Mouse (Mus musculus): Measurements from ENCODE around the gene Klc1.

The Klc1 gene

GRCm38 (mm10) chr12:111770651-111771050, 12.0 kb downstream of the Klc1 start:
- DNase-seq (ENCODE audit: low spot score in 2 of 2): no peak

DNA sequence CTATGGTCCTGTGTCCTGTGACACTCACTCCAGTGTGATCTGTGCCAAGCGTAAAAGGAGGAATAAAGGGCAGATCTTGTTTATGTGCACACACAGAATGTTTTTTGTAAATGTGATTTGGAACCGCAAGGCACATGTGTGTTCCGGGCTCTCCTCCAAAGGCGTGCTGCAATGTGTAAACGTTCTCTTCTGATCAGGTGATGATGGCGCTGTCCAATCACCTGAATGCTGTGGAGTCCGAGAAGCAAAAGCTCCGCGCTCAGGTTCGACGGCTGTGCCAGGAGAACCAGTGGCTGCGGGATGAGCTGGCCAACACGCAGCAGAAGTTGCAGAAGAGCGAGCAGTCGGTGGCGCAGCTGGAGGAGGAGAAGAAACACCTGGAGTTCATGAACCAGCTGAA, 15.5 kb downstream of the Klc1 start:
- DNase-seq (ENCODE audit: low spot score in 2 of 2): no peak

GRCm38 (mm10) chr12:111774845-111775244, 16.2 kb downstream of the Klc1 start:
- no peak for DNase-seq (ENCODE audit: low spot score in 2 of 2)

GRCm38 (mm10) chr12:111777919-111778318, 19.3 kb downstream of the Klc1 start:
- no peak for DNase-seq (ENCODE audit: low spot score in 2 of 2)

GRCm38 (mm10) chr12:111779544-111779943, 20.9 kb downstream of the Klc1 start:
- no peak for DNase-seq (ENCODE audit: low spot score in 2 of 2)

DNA sequence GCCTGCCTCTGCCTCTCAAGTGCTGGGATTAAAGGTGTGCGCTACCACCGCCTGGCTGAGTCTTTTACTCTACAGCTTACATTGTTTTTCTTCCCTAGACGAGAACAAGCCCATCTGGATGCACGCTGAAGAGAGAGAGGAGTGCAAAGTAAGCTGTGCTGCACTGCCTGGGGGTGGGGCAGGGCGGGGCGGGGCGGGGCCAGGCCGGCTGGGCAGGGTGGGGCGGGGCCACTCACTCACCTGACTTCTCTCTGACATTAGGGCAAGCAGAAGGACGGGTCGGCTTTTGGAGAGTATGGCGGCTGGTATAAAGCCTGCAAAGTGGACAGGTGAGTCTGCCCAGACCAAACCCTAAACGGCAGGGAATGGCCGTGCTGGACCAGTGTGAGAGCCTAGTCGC, 26.5 kb downstream of the Klc1 start:
- DNase-seq (ENCODE audit: low spot score in 2 of 2): no peak

DNA sequence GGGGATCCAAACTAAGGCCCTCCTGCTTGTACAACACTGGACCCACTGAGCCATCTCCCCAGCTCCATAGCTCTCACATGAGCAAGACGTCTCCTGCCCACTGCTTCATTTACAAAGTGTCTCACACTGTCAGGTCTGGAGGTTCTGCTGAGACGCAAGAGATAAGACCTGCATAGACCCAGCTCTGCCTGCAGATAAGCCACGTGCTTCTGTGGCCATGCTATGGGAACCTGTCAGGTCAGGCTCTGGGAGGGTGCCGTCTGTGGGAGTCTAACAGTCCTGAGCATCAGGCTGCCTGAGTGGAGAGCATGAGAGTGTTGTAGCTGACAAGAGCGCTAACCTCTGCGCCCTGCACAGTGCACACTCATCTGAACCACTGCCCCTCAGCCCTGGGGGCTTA, 28.4 kb downstream of the Klc1 start:
- no peak for DNase-seq (ENCODE audit: low spot score in 2 of 2)

DNA sequence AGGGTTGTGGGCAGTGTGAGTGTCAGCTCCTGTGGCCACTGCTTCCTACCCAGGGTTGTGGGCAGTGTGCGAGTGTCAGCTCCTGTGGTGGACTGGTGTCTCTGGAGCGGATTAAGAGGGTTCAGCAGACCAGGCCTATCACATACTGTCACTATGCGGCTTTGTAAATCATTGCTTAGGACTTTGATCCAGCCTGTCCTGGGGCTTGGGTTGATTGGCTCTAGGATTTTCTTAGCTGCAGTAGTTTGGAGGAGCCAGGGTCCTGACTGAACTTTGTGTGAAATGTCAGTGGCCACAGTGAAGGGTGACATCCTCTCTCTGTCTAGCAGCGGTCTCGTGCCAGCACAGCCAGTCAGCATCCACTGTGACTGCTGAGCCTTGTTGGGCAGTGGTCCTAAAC, 31.4 kb downstream of the Klc1 start:
- DNase-seq (ENCODE audit: low spot score in 2 of 2): no peak

GRCm38 (mm10) chr12:111790631-111791030, 32.0 kb downstream of the Klc1 start:
- no peak for DNase-seq (ENCODE audit: low spot score in 2 of 2)

DNA sequence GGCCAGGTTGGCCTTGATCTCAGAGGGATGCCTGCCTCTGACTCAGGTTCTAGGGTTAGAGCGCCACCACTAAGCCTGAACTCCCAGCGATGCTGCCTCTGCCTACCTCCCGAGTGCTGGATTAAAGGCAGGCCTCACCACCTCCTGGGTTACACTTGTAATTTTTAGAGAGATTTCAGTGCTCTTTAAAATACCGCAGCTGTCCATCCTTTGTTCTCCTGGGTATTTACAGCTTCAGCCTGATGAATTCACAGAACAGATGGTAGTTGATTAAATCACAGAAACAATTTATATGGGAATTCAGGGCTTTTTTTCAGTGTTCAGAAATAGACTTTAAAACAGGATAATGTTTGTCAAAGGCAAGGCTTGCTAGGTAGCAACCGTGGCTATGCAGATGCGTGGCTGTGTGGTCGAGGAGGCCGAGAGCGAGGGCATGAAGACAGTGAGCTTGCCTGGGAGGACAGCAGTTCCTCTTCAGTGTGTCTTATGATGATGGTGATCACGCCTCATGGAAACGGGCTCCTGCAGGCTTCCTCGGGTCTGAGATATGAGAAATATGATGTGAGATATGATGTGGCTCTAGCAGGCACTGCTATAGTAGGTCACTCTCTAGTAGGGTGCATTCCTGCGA, 32.9 kb downstream of the Klc1 start:
- DNase-seq (ENCODE audit: low spot score in 2 of 2): no peak

GRCm38 (mm10) chr12:111794102-111794501, 35.5 kb downstream of the Klc1 start:
- no peak for DNase-seq (ENCODE audit: low spot score in 2 of 2)

DNA sequence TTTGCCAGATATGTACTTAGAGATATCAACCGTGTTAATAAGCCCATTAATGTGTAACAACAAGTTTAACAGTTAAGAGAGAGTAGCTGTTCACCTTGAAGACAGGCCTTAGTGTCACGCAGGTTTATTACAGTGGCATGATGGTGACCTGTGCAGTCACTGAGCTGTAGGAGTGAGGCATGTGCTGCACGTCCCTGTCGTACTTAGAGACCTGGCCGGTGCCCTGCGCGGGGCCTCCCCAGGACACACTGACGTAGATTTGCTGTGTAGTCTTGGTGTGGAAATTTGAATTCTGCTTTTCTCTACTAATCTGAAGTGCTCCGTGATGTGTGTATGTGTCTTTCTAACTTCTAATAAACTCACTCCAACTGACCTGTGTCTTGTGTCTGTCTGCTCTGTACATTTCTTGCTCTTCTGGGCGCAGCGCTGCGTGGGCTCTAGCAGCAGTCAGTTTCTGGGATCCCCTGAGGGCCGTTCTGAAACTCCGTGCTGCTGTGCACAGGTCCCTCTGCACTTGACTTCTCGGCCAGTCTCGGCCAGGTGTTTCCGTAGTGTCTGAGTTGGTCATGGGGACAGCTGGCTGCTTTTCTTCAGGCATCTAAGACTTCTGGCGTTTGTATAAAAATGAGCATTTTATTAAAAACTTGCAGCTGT, 36.0 kb downstream of the Klc1 start:
- DNase-seq (ENCODE audit: low spot score in 2 of 2): no peak

- DNase-seq (ENCODE audit: low spot score in 2 of 2): no peak
Measured at GRCm38 (mm10) chr12:111795180-111795895, 36.7 kb downstream of the Klc1 start.

- DNase-seq (ENCODE audit: low spot score in 2 of 2): no peak
Measured at GRCm38 (mm10) chr12:111797251-111797650, 38.6 kb downstream of the Klc1 start.

GRCm38 (mm10) chr12:111798493-111798892, 39.8 kb downstream of the Klc1 start:
- DNase-seq (ENCODE audit: low spot score in 2 of 2): no peak

DNA sequence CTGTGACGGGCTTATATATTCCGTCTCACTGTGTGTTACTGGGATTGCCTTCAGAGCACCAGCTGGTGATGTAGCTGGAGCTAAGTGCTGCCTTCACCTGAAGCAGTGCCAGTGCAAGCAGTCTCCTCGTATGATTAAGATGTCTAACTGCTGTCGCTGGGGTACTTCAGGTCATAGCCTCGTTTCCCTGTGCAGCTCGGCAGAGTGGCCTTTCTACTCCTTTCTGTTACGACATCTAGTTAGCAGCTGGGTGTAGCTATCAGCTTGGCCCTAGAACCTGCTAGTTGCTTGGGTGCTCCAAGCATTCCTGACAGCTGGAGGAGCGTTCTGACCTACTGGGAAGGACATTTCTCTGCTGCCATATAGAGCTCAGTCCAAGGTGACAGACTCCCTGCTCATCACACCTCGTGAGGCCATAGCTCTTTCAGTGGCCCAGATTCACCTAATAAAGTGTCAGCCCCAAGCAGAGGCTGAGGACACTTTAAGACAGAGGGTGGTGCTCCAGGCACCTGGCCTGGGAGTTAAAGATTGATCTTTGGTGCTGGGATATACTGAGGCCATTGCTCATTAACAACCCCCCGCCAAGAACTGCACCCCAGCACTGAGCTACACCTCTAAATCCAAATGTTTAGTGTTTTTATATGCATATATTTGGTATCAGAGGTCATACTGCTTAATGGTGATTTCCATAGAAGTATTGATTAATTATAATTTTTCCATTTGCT, 42.0 kb downstream of the Klc1 start:
- no peak for DNase-seq (ENCODE audit: low spot score in 2 of 2)

DNA sequence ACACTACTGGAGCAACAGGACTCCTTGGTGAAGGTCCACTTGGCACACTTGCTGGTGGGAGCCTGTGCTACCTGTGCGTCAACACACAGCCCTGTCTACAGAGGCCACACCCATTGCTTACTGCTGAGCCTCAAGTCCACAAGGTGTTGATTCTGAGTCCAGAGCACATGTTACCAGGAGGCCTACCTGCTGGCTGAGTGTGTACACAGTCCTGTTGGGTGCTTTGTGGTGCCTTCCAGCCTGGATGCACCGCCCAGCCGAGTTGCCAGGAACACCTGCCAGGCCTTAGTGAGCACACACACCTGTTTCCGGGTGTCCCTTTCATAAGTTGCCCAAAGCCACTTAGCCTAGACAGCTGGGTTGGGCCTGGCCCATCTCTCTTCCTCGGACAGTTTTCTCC, 44.9 kb downstream of the Klc1 start:
- DNase-seq (ENCODE audit: low spot score in 2 of 2): no peak

GRCm38 (mm10) chr12:111808775-111809174, 50.1 kb downstream of the Klc1 start:
- DNase-seq (ENCODE audit: low spot score in 2 of 2): no peak

GRCm38 (mm10) chr12:111809762-111810161, 51.1 kb downstream of the Klc1 start:
- DNase-seq (ENCODE audit: low spot score in 2 of 2): peak; percentile 79 to 80

DNA sequence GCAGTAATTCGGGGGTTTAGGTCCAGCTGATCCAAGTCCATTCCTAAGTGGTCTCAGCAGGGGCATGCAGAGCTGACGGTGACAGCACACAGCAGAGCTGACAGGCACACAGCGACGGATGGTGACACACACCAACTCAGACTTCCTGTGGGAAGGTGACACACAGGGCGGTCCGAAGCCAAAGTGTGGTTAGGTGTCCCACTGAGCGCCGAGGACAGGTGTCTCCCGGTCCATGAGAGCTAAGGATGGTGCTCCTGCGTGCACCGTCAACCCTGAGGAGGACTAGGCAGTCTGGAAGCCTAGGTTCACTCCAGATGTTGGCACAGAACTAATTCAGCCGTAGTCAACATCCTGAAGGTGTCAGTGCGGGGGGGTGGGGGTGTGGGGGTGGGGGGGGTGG, 53.4 kb downstream of the Klc1 start:
- no peak for DNase-seq (ENCODE audit: low spot score in 2 of 2)

GRCm38 (mm10) chr12:111812611-111813010, 54.0 kb downstream of the Klc1 start:
- no peak for DNase-seq (ENCODE audit: low spot score in 2 of 2)

- DNase-seq (ENCODE audit: low spot score in 2 of 2): no peak
Measured at GRCm38 (mm10) chr12:111813111-111813765, 54.6 kb downstream of the Klc1 start.
